Mouse (Mus musculus) heart, embryonic 14.5 days (tissue): ENCODE results near the gene Cbr3. TPM values are rescaled to one million over a fixed set of nuclear protein-coding genes. Genes with fewer than 3 reads are reported as not detected.
"Not testable (repeated sequence)": the region's sequence is repeated elsewhere in the genome, so short reads cannot be mapped to it uniquely, and the experiment has no call there.

ENCODE experiments used
- ATAC-seq: fragments of 200-750 bp; cut with Nextera tagmentation; 2 replicates; pipeline ENCODE4 v1.8.0; 2017; ENCODE audit warnings: low read depth, moderate TSS enrichment; ENCODE audit not compliant: insufficient number of reproducible peaks, insufficient read depth, low FRiP score
- H3K27ac ChIP-seq, 2 experiments: fragments of 200-500 bp in 1 of 2; fragments of 300-500 bp in 1 of 2; sonication (generic) in 1 of 2; replicated peaks in 1 of 2; 2 replicates each; pipeline ENCODE4 v1.5.1; 2012 to 2014; ENCODE audit warnings: low read depth in 2 of 2, low read length in 2 of 2, control low read depth in 1 of 2, mild to moderate bottlenecking in 1 of 2, mixed read lengths in 1 of 2; ENCODE audit not compliant: control insufficient read depth in 1 of 2, insufficient read depth in 1 of 2
- H3K27me3 ChIP-seq: fragments of 300-500 bp; sonication (generic); 2 replicates; pipeline ENCODE4 v1.6.1; 2014; ENCODE audit warnings: mild to moderate bottlenecking, low read length, control low read depth; ENCODE audit not compliant: control insufficient read depth, insufficient read depth
- H3K36me3 ChIP-seq: fragments of 300-500 bp; sonication (generic); 2 replicates; pipeline ENCODE4 v1.6.1; 2014; ENCODE audit warnings: mild to moderate bottlenecking, control low read depth, low read length, mixed read lengths; ENCODE audit not compliant: control insufficient read depth, insufficient read depth
- H3K4me1 ChIP-seq, 2 experiments: fragments of 200-500 bp in 1 of 2; fragments of 300-500 bp in 1 of 2; sonication (generic) in 1 of 2; 2 replicates each; pipeline ENCODE4 v1.6.1; 2012 to 2014; ENCODE audit warnings: low read length in 2 of 2, control low read depth in 1 of 2, mixed read lengths in 1 of 2; ENCODE audit not compliant: control insufficient read depth in 2 of 2, insufficient read depth in 2 of 2
- H3K4me2 ChIP-seq: fragments of 300-500 bp; sonication (generic); 2 replicates; pipeline ENCODE4 v1.6.1; 2014; ENCODE audit warnings: mild to moderate bottlenecking, low read length
- H3K4me3 ChIP-seq, 2 experiments: fragments of 200-500 bp in 1 of 2; fragments of 300-500 bp in 1 of 2; sonication (generic) in 1 of 2; 2 replicates each; pipeline ENCODE4 v1.5.1; 2012 to 2014; ENCODE audit warnings: low read length in 2 of 2, mild to moderate bottlenecking in 2 of 2, control low read depth in 1 of 2, low read depth in 1 of 2, moderate library complexity in 1 of 2; ENCODE audit not compliant: control insufficient read depth in 1 of 2, insufficient read depth in 1 of 2
- H3K9ac ChIP-seq: fragments of 300-500 bp; sonication (generic); 2 replicates; pipeline ENCODE4 v1.6.1; 2014; ENCODE audit warnings: mild to moderate bottlenecking, low read length
- H3K9me3 ChIP-seq: fragments of 300-500 bp; sonication (generic); 2 replicates; pipeline ENCODE4 v1.6.1; 2016; ENCODE audit warnings: low read length, control low read depth; ENCODE audit not compliant: control insufficient read depth
- WGBS: fragments of 180-500 bp; shearing (Covaris S2); extraction: QIAGEN DNeasy Blood & Tissue Kit; methylation state at CpG from one replicate; pipeline ENCODE4 v1.1.7; 2014; 5-methylcytosine and 5-hydroxymethylcytosine counted together
- polyA plus RNA-seq: library from polyadenylated mRNA; unstranded; fragments of >200 nt; fragmentation: Nextera tagmentation; extraction: Ambion mirVana; gene quantifications from 2 replicates; pipeline ENCODE4 v1.2.1, GENCODE M21; 2014

The Cbr3 gene
- polyA plus RNA-seq = 0.40 and 0.77 TPM in 2 replicates

- Histone ChIP-seq H3K4me2 (peak within 1 kb of the TSS; percentile 89), H3K9me3 (no peaks in the 10 kb centered on the region), H3K36me3 (no peaks in the 10 kb centered on the region), H3K4me1 (peaks cover 8 to 9% of the 10 kb centered on the region in 2 experiments; a peak in 2 of 4 replicates), H3K9ac (peak within 1 kb of the TSS; percentile 63), H3K4me3 (peak within 1 kb of the TSS; percentile 51 to 55), H3K27ac (no peak within 1 kb of the TSS), H3K27me3 (peaks cover 55% of the 10 kb centered on the region)
- ATAC-seq = peak; percentile 44; the same call in 1 of the 2 replicates
- WGBS = under 1% methylated on average over 59 of the region's 63 CpGs
Observed at GRCm38 (mm10) chr16:93682689-93683507, at the start of gene Cbr3. Gene Cbr3 (plus strand): TSS chr16:93683215.

GRCm38 (mm10) chr16:93644006-93644405 lies 39.0 kb upstream of the Cbr3 start:
- H3K4me1 ChIP-seq = no peaks in the 10 kb centered on the region
- H3K9me3 ChIP-seq = no peaks in the 10 kb centered on the region
- no peak for ATAC-seq
- 41% methylated on average over 4 of the region's 4 CpGs for WGBS
- H3K27me3 ChIP-seq = no peaks in the 10 kb centered on the region
- H3K4me3 ChIP-seq = no peak overlapping the region
- no peaks in the 10 kb centered on the region for H3K36me3 ChIP-seq
- H3K4me2 ChIP-seq = no peak overlapping the region
- H3K9ac ChIP-seq = no peak overlapping the region
- no peak overlapping the region for H3K27ac ChIP-seq

- Histone ChIP-seq H3K36me3 (no peaks in the 10 kb centered on the region), H3K9ac (no peak overlapping the region), H3K4me3 (no peak overlapping the region), H3K27me3 (no peaks in the 10 kb centered on the region), H3K9me3 (no peaks in the 10 kb centered on the region), H3K27ac (no peak overlapping the region), H3K4me1 (no peaks in the 10 kb centered on the region), H3K4me2 (no peak overlapping the region)
- no peak for ATAC-seq
- 62% methylated on average over 5 of the region's 5 CpGs for WGBS
Observed at GRCm38 (mm10) chr16:93648441-93649183, 34.4 kb upstream of the Cbr3 start.

- no peak for ATAC-seq
Observed at GRCm38 (mm10) chr16:93667976-93668375, 15.0 kb upstream of the Cbr3 start.

GRCm38 (mm10) chr16:93669521-93669920 lies 13.5 kb upstream of the Cbr3 start:
- H3K36me3 ChIP-seq = no peaks in the 10 kb centered on the region
- no peak for ATAC-seq

More at GRCm38 (mm10) chr16:93667976-93668375, 15.0 kb upstream of the Cbr3 start:
- Histone ChIP-seq H3K4me2 (no peak overlapping the region), H3K9ac (no peak overlapping the region), H3K36me3 (no peaks in the 10 kb centered on the region), H3K27ac (no peak overlapping the region), H3K4me3 (no peak overlapping the region), H3K27me3 (no peaks in the 10 kb centered on the region), H3K4me1 (no peaks in the 10 kb centered on the region), H3K9me3 (peaks cover 14% of the 10 kb centered on the region)

GRCm38 (mm10) chr16:93670466-93670865 lies 12.5 kb upstream of the Cbr3 start:
- not testable (repeated sequence) for H3K27me3 ChIP-seq, H3K4me3 ChIP-seq, H3K4me2 ChIP-seq, H3K27ac ChIP-seq, H3K4me1 ChIP-seq, ATAC-seq, H3K9ac ChIP-seq, H3K36me3 ChIP-seq
- 34% methylated on average over 4 of the region's 4 CpGs for WGBS
- H3K9me3 ChIP-seq = peaks cover 14% of the 10 kb centered on the region

More at GRCm38 (mm10) chr16:93669521-93669920, 13.5 kb upstream of the Cbr3 start:
- Histone ChIP-seq H3K27me3 (no peaks in the 10 kb centered on the region), H3K9ac (no peak overlapping the region), H3K4me3 (no peak overlapping the region), H3K4me1 (no peaks in the 10 kb centered on the region), H3K9me3 (peaks cover 14% of the 10 kb centered on the region), H3K27ac (no peak overlapping the region), H3K4me2 (no peak overlapping the region)

GRCm38 (mm10) chr16:93671064-93671463 lies 12.0 kb upstream of the Cbr3 start:
- ATAC-seq = no peak
- no peaks in the 10 kb centered on the region for H3K36me3 ChIP-seq
- no peak overlapping the region for H3K4me2 ChIP-seq
- no peaks in the 10 kb centered on the region for H3K27me3 ChIP-seq
- no peak overlapping the region for H3K9ac ChIP-seq
- no peaks in the 10 kb centered on the region for H3K4me1 ChIP-seq
- WGBS = 91% methylated on average over 5 of the region's 5 CpGs
- peaks cover 14% of the 10 kb centered on the region for H3K9me3 ChIP-seq
- no peak overlapping the region for H3K27ac ChIP-seq
- H3K4me3 ChIP-seq = no peak overlapping the region
